Mouse (Mus musculus) cerebellum, adult 2 months (tissue): ENCODE data around the gene App. TPM values are rescaled to one million over a fixed set of nuclear protein-coding genes. Genes with fewer than 3 reads are reported as not detected.

Experiments used
- DNase-seq, 2 experiments: peaks; one replicate each; pipeline ENCODE4 v3.0.0; 2021
- H3K27ac ChIP-seq: fragments of 200-500 bp; 2 replicates; pipeline ENCODE4 v1.5.1; 2012; ENCODE audit warnings: low read length, control low read depth, inconsistent platforms; ENCODE audit not compliant: insufficient read depth
- H3K27me3 ChIP-seq: fragments of 200-500 bp; 2 replicates; pipeline ENCODE4 v1.6.1; 2012; ENCODE audit warnings: inconsistent platforms, mild to moderate bottlenecking, low read length, moderate library complexity; ENCODE audit not compliant: control insufficient read depth, insufficient read depth
- H3K4me1 ChIP-seq: fragments of 200-500 bp; 2 replicates; pipeline ENCODE4 v1.6.1; 2011; ENCODE audit warnings: low read length; ENCODE audit not compliant: control insufficient read depth, insufficient read depth
- H3K4me3 ChIP-seq: fragments of 200-500 bp; replicated peaks from 2 replicates; pipeline ENCODE3; 2011; ENCODE audit warnings: mild to moderate bottlenecking, low read depth, low read length, control low read depth; ENCODE audit not compliant: insufficient read depth
- CTCF ChIP-seq: fragments of 200-500 bp; IDR thresholded peaks from 2 replicates; pipeline ENCODE4 v1.5.1; 2011; ENCODE audit warnings: low read depth, mild to moderate bottlenecking, control low read depth, low read length, moderate library complexity, borderline replicate concordance; ENCODE audit not compliant: insufficient read depth
- POLR2A ChIP-seq: fragments of 200-500 bp; IDR thresholded peaks from 2 replicates; pipeline ENCODE4 v1.6.1; 2011; ENCODE audit warnings: low read length, control low read depth, borderline replicate concordance; ENCODE audit not compliant: insufficient read depth
- WGBS: fragments of 180-500 bp; shearing (Covaris S2); methylation state at CpG from one replicate; pipeline ENCODE4 v1.1.7; 2018; 5-methylcytosine and 5-hydroxymethylcytosine counted together
- polyA plus RNA-seq: library from polyadenylated mRNA; depleted of rRNA; stranded (reverse); fragments of >200 nt; gene quantifications from 2 replicates; pipeline ENCODE4 v1.2.3, GENCODE M21; 2012

The App gene
- polyA plus RNA-seq, 1 experiment: 1,076 TPM

GRCm38 (mm10) chr16:85092183-85092582 lies 81.4 kb downstream of the App start:
- TF ChIP-seq CTCF (no peak), POLR2A (no peak)
- Histone ChIP-seq H3K27ac (no peak overlapping the region), H3K4me3 (no peak overlapping the region), H3K27me3 (no peaks in the 10 kb centered on the region), H3K4me1 (peaks cover 46% of the 10 kb centered on the region)
- 89% methylated on average over 1 of the region's 1 CpGs for WGBS
- no peak for DNase-seq

DNA sequence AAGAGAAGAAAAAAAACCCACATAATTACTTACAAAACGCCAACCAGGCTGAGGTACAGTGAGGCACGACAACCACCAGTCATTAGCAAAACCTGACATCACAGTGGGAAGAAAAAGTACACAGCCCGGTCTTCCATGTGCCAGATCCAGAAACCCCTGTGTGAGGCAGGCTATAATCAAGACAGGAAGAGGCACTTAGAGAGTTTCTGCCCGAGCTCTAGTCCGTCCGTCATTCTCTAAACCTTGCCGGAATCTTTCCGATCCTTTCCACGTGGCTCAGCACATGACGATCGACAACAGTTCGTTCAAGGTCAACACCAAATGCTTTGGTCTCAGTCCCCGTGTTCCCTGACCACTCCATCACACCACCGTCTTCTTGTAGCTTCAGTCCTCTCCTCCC lies 82.6 kb downstream of the App start:
- H3K4me3 ChIP-seq: no peak overlapping the region
- H3K27ac ChIP-seq: 0 out of 2 replicates have a peak overlapping the region, but pooled peaks have one; percentile 7
- H3K4me1 ChIP-seq: peaks cover 42% of the 10 kb centered on the region
- TF ChIP-seq CTCF: no peak
- no peak for TF ChIP-seq POLR2A
- DNase-seq: no peak
- WGBS: 49% methylated on average over 14 of the region's 14 CpGs
- H3K27me3 ChIP-seq: no peaks in the 10 kb centered on the region

- Histone ChIP-seq H3K27ac (no peak overlapping the region), H3K4me1 (peaks cover 29% of the 10 kb centered on the region), H3K4me3 (no peak overlapping the region), H3K27me3 (no peaks in the 10 kb centered on the region)
- 24% methylated on average over 10 of the region's 10 CpGs for WGBS
- TF ChIP-seq POLR2A (no peak), CTCF (no peak)
- DNase-seq: no peak
Observed at GRCm38 (mm10) chr16:85088126-85088525, 85.4 kb downstream of the App start.

DNA sequence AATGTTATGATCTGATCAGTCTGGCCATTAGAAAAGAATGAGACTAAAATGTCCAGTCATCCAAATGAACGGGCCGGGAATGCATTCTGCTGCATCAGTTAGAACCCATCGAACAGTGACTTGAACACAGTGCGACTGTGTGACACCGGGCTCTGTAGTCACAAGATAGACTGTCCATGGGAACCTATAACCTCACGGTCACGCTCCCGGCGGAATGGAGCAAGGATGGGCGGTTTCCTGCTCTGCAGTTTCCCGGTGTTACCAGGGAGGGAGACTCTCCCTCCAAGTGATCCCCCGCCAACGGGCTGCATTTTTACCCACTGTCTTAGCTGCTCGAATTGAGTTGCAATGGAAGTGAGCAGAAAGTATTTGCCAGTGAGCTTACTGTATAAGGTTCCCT lies 87.3 kb downstream of the App start:
- no peak for DNase-seq
- Histone ChIP-seq H3K27me3 (no peaks in the 10 kb centered on the region), H3K27ac (peak overlapping the region; percentile 55; the same call in 1 of the 2 replicates), H3K4me1 (peaks cover 23% of the 10 kb centered on the region), H3K4me3 (no peak overlapping the region)
- WGBS: 66% methylated on average over 14 of the region's 14 CpGs
- TF ChIP-seq POLR2A (no peak), CTCF (no peak)

GRCm38 (mm10) chr16:85085902-85086301 lies 87.7 kb downstream of the App start:
- peak; percentile 62 to 79 for DNase-seq
- TF ChIP-seq CTCF (peak; percentile 43), POLR2A (no peak)
- Histone ChIP-seq H3K4me1 (peaks cover 19% of the 10 kb centered on the region), H3K4me3 (no peak overlapping the region), H3K27ac (peak overlapping the region; percentile 55; the same call in 1 of the 2 replicates), H3K27me3 (no peaks in the 10 kb centered on the region)
- WGBS: 14% methylated on average over 6 of the region's 6 CpGs

- Histone ChIP-seq H3K27ac (no peak overlapping the region), H3K4me3 (no peak overlapping the region), H3K27me3 (no peaks in the 10 kb centered on the region), H3K4me1 (peaks cover 18% of the 10 kb centered on the region)
- TF ChIP-seq POLR2A (no peak), CTCF (no peak)
- no peak for DNase-seq
- 88% methylated on average over 1 of the region's 1 CpGs for WGBS
Observed at GRCm38 (mm10) chr16:85084152-85084551, 89.4 kb downstream of the App start.

DNA sequence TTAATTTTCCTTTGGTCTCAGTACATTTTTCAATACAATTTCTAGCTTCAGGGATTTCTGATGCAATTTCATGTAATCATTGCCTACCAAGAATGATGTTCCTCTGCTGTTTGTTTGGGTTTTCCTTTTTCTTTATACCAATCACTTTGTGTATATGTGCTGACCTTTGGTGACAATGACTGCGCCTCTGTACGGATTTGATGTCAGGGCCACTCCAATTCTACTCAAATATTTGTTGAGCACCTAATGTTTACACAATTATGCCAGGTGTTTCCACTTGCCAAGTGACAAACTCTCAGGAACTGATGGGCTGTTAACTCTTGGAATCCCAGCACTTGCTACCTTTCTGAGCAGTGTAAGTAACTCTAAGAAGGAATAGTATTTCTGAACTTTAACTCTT lies 98.2 kb downstream of the App start:
- H3K4me3 ChIP-seq: no peak overlapping the region
- DNase-seq: no peak
- no peaks in the 10 kb centered on the region for H3K27me3 ChIP-seq
- TF ChIP-seq POLR2A: no peak
- no peak for TF ChIP-seq CTCF
- H3K27ac ChIP-seq: no peak overlapping the region
- peaks cover 3% of the 10 kb centered on the region; the same call in 1 of the 2 replicates for H3K4me1 ChIP-seq
- 73% methylated on average over 2 of the region's 2 CpGs for WGBS

DNA sequence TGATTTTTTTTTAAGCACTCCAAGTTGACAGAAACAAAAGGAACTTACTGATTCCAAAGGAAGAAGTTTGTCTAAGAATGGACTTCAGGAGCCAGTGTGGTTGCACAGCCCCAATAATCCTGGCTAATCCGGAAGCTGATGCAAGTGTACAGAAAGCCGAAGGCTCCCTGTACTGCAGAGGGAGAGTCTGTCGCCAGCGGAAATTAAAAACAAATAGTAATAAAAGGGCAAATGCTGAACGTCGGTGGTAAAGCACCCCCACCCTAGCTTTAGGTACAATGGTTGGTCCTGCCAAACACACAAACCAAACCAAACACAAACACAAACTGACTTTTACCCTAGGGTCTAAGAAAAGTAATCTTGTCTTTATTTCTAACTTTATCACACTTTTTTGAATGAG lies 98.7 kb downstream of the App start:
- Histone ChIP-seq H3K4me1 (peaks cover 3% of the 10 kb centered on the region; the same call in 1 of the 2 replicates), H3K27ac (no peak overlapping the region), H3K4me3 (no peak overlapping the region), H3K27me3 (no peaks in the 10 kb centered on the region)
- TF ChIP-seq POLR2A (no peak), CTCF (no peak)
- 91% methylated on average over 6 of the region's 6 CpGs for WGBS
- DNase-seq: no peak
